Mouse (Mus musculus) hindbrain, embryonic 15.5 days (tissue): ENCODE data around the gene Minos1. TPM values are rescaled to one million over a fixed set of nuclear protein-coding genes. Genes with fewer than 3 reads are reported as not detected.

ENCODE experiments used
- ATAC-seq: fragments of 200-750 bp; cut with Nextera tagmentation; 2 replicates; pipeline ENCODE4 v1.8.0; 2017; ENCODE audit warnings: low read depth, moderate number of reproducible peaks, moderate TSS enrichment; ENCODE audit not compliant: low FRiP score
- H3K27ac ChIP-seq: fragments of 300-500 bp; sonication (generic); replicated peaks from 2 replicates; pipeline ENCODE4 v1.5.1; 2015; ENCODE audit warnings: mild to moderate bottlenecking, inconsistent platforms
- H3K27me3 ChIP-seq: fragments of 300-500 bp; sonication (generic); 2 replicates; pipeline ENCODE4 v1.6.1; 2015; ENCODE audit warnings: control low read depth, inconsistent platforms
- H3K36me3 ChIP-seq: fragments of 300-500 bp; sonication (generic); 2 replicates; pipeline ENCODE4 v1.6.1; 2015; ENCODE audit warnings: control low read depth, inconsistent platforms
- H3K4me1 ChIP-seq: fragments of 300-500 bp; sonication (generic); replicated peaks from 2 replicates; pipeline ENCODE4 v1.6.1; 2015; ENCODE audit warnings: control low read depth, inconsistent platforms
- H3K4me2 ChIP-seq: fragments of 300-500 bp; sonication (generic); 2 replicates; pipeline ENCODE4 v1.6.1; 2015; ENCODE audit warnings: moderate library complexity, mild to moderate bottlenecking, inconsistent platforms
- H3K4me3 ChIP-seq: fragments of 300-500 bp; sonication (generic); 2 replicates; pipeline ENCODE4 v1.5.1; 2015; ENCODE audit warnings: mild to moderate bottlenecking, inconsistent platforms
- H3K9ac ChIP-seq: fragments of 300-500 bp; sonication (generic); 2 replicates; pipeline ENCODE4 v1.6.1; 2015; ENCODE audit warnings: inconsistent platforms
- H3K9me3 ChIP-seq: fragments of 300-500 bp; sonication (generic); 2 replicates; pipeline ENCODE4 v1.6.1; 2016; ENCODE audit warnings: control low read depth, inconsistent platforms
- WGBS: fragments of 180-500 bp; shearing (Covaris S2); methylation state at CpG from one replicate; pipeline ENCODE4 v1.1.7; 2015; 5-methylcytosine and 5-hydroxymethylcytosine counted together
- polyA plus RNA-seq: library from polyadenylated mRNA; unstranded; fragments of >200 nt; fragmentation: Nextera tagmentation; extraction: Ambion mirVana; gene quantifications from 2 replicates; pipeline ENCODE4 v1.2.1, GENCODE M21; 2015

Gene Minos1
- polyA plus RNA-seq, 1 experiment from 2014 or later = 351 TPM

DNA sequence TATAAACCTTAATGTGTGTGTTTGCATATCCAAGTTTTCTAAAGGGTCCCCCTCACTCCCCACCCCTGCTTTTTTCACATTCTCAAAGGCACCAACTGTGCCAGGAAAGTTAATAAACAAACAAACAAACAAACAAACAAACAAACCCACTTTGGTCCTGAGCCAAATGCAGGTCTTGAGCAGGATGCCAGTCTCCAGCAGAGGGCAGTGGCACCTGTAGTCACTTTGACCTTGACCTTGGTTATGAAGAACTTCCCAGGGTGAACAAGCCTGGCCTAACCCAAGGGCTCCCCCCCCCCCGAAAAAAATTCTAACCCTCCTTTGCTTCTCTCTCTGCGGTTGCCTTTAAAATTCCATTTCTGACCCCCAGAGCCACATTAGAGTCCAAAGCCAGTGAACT is 9.4 kb upstream of the Minos1 start:
- Histone ChIP-seq H3K9me3 (no peaks in the 10 kb centered on the region), H3K9ac (no peak overlapping the region), H3K4me3 (no peak overlapping the region), H3K27me3 (no peaks in the 10 kb centered on the region), H3K27ac (no peak overlapping the region), H3K36me3 (no peaks in the 10 kb centered on the region), H3K4me2 (no peak overlapping the region), H3K4me1 (no peaks in the 10 kb centered on the region)
- 71% methylated on average over 2 of the region's 2 CpGs for WGBS
- no peak for ATAC-seq

GRCm38 (mm10) chr4:139136011-139136410 is 5.1 kb upstream of the Minos1 start:
- no peaks in the 10 kb centered on the region for H3K9me3 ChIP-seq
- no peak overlapping the region for H3K4me2 ChIP-seq
- H3K4me1 ChIP-seq = peaks cover 7% of the 10 kb centered on the region
- H3K4me3 ChIP-seq = no peak overlapping the region
- 87% methylated on average over 2 of the region's 2 CpGs for WGBS
- H3K27ac ChIP-seq = no peak overlapping the region
- H3K27me3 ChIP-seq = no peaks in the 10 kb centered on the region
- no peaks in the 10 kb centered on the region for H3K36me3 ChIP-seq
- ATAC-seq = no peak
- no peak overlapping the region for H3K9ac ChIP-seq

DNA sequence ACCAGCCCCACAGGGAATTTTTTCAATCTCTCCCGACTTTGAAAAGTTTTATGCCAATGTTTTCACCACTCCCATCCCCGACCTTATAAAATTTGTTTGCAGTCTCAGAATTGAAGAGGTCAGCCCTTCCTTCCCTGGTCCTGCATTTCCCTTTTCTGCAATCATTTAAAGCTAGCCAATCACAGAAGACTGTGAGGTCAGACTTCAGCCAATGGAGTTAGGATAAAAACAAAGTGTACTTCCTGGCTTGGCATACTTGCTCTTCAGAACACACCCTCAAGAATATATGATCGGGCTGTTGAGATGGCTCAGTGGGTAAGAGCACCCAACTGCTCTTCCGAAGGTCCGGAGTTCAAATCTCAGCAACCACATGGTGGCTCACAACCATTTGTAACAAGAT is 2.2 kb upstream of the Minos1 start:
- no peak overlapping the region for H3K4me3 ChIP-seq
- no peaks in the 10 kb centered on the region for H3K36me3 ChIP-seq
- H3K9ac ChIP-seq = no peak overlapping the region
- 84% methylated on average over 5 of the region's 5 CpGs for WGBS
- no peaks in the 10 kb centered on the region for H3K9me3 ChIP-seq
- no peak overlapping the region for H3K4me2 ChIP-seq
- H3K4me1 ChIP-seq = peaks cover 27% of the 10 kb centered on the region
- no peak for ATAC-seq
- H3K27ac ChIP-seq = no peak overlapping the region
- no peaks in the 10 kb centered on the region for H3K27me3 ChIP-seq

- no peaks in the 10 kb centered on the region for H3K9me3 ChIP-seq
- no peaks in the 10 kb centered on the region for H3K27me3 ChIP-seq
- peaks cover 28% of the 10 kb centered on the region for H3K4me1 ChIP-seq
- WGBS = 89% methylated on average over 14 of the region's 14 CpGs
- ATAC-seq = no peak
- peak overlapping the region; percentile 89 for H3K4me2 ChIP-seq
- no peaks in the 10 kb centered on the region for H3K36me3 ChIP-seq
- no peak overlapping the region for H3K9ac ChIP-seq
- peak overlapping the region; percentile 95 for H3K4me3 ChIP-seq
- H3K27ac ChIP-seq = no peak overlapping the region
Measured at GRCm38 (mm10) chr4:139131858-139132672, 1.2 kb upstream of the Minos1 start.

- H3K27ac ChIP-seq = peak overlapping the region; percentile 91
- H3K4me2 ChIP-seq = peak overlapping the region; percentile 89
- H3K27me3 ChIP-seq = no peaks in the 10 kb centered on the region
- WGBS = 2% methylated on average over 57 of the region's 57 CpGs
- peak overlapping the region; percentile 96 for H3K9ac ChIP-seq
- 0 out of 2 replicates have a peak, but pooled peaks have one; percentile 3 for ATAC-seq
- no peaks in the 10 kb centered on the region for H3K9me3 ChIP-seq
- no peaks in the 10 kb centered on the region for H3K36me3 ChIP-seq
- peaks cover 28% of the 10 kb centered on the region for H3K4me1 ChIP-seq
- peak overlapping the region; percentile 95 for H3K4me3 ChIP-seq
Measured at GRCm38 (mm10) chr4:139129806-139130700, 860 bp downstream of the Minos1 start.

DNA sequence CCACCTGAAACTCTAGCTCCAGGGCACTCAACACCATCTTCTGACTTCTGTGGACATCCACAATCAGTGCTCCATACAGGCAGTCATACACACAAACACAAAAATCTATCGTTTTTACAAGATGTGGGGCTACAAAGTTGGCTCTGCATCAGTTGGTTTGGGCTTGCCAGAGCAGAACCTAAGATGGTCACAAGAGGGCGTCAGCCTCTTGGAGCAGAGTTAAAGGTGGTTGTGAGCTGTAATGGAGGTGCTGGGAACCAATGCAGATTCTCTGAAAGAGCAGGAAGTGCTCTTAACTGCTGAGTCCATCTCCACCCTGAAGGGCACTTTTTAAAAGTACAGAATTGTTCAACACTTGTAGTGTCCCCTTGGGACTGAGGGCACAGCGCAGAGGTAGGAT is 4.4 kb downstream of the Minos1 start:
- Histone ChIP-seq H3K9ac (no peak overlapping the region), H3K27ac (no peak overlapping the region), H3K27me3 (no peaks in the 10 kb centered on the region), H3K4me3 (no peak overlapping the region), H3K9me3 (no peaks in the 10 kb centered on the region), H3K4me1 (peaks cover 22% of the 10 kb centered on the region), H3K4me2 (no peak overlapping the region), H3K36me3 (no peaks in the 10 kb centered on the region)
- ATAC-seq = no peak
- 92% methylated on average over 3 of the region's 3 CpGs for whole genome bisulfite sequencing

DNA sequence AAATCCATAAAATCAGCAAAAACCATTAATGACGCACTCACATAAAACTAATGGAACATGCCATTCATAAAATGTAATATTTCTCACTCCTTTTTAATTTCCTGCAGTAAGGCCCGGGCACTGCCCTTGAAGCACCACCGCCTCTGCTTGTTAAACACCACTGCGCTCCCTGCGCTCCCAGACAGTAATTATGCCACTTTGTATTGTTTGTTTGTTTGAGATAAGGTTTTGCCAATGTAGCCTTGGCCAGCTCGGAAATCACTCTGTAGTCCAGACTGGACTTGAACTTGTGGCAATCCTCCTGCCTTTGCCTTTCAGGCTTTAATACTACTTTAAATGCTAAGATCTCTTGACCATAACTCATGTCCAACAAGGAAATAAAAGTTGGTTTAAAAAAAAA is 6.0 kb downstream of the Minos1 start:
- Histone ChIP-seq H3K4me2 (no peak overlapping the region), H3K27me3 (no peaks in the 10 kb centered on the region), H3K4me1 (peaks cover 19% of the 10 kb centered on the region), H3K9ac (no peak overlapping the region), H3K9me3 (no peaks in the 10 kb centered on the region), H3K4me3 (no peak overlapping the region), H3K36me3 (no peaks in the 10 kb centered on the region), H3K27ac (no peak overlapping the region)
- no peak for ATAC-seq
- 92% methylated on average over 6 of the region's 6 CpGs for WGBS

GRCm38 (mm10) chr4:139122557-139122956 is 8.4 kb downstream of the Minos1 start:
- Histone ChIP-seq H3K9me3 (no peaks in the 10 kb centered on the region), H3K4me2 (no peak overlapping the region), H3K27ac (no peak overlapping the region), H3K9ac (no peak overlapping the region), H3K36me3 (no peaks in the 10 kb centered on the region), H3K27me3 (no peaks in the 10 kb centered on the region), H3K4me1 (no peaks in the 10 kb centered on the region; the same call in 1 of the 2 replicates), H3K4me3 (no peak overlapping the region)
- WGBS = 99% methylated on average over 4 of the region's 4 CpGs
- ATAC-seq = no peak

GRCm38 (mm10) chr4:139120998-139121397 is 9.9 kb downstream of the Minos1 start:
- no peak for ATAC-seq
- no peaks in the 10 kb centered on the region for H3K36me3 ChIP-seq
- no peak overlapping the region for H3K4me3 ChIP-seq
- WGBS = 81% methylated on average over 7 of the region's 7 CpGs
- H3K4me2 ChIP-seq = no peak overlapping the region
- H3K4me1 ChIP-seq = peaks cover 8% of the 10 kb centered on the region; the same call in 1 of the 2 replicates
- H3K9ac ChIP-seq = no peak overlapping the region
- H3K27me3 ChIP-seq = no peaks in the 10 kb centered on the region
- H3K9me3 ChIP-seq = no peaks in the 10 kb centered on the region
- no peak overlapping the region for H3K27ac ChIP-seq

DNA sequence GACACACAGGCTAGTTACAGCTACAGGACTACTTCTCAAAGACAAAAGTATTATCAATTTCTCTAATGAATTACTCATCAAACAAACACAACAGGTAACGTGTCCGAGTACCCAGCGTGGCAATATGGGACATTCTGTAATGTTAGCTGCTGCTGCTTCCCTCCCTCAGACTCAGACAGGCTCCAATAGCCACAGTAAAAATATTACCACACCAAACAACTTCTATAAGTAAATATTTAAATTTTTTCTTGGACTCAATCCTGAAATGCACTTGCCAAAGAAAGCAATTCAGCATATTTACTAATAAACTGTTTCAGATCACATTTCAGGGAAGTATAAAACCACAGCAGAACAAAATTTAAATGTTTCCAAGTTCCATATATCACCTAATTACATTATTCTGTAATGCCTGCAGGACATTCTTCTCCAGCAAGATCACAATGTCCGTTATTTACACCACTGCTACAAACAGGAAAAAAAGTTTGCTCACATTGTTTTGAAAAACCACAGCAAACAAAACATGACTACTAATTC is 10.6 kb downstream of the Minos1 start:
- Histone ChIP-seq H3K27me3 (no peaks in the 10 kb centered on the region), H3K4me3 (no peak overlapping the region), H3K9me3 (no peaks in the 10 kb centered on the region), H3K4me2 (no peak overlapping the region), H3K9ac (no peak overlapping the region), H3K27ac (no peak overlapping the region), H3K36me3 (no peaks in the 10 kb centered on the region), H3K4me1 (peaks cover 8% of the 10 kb centered on the region; the same call in 1 of the 2 replicates)
- ATAC-seq = no peak
- 87% methylated on average over 4 of the region's 4 CpGs for WGBS

GRCm38 (mm10) chr4:139116356-139117063 is 14.4 kb downstream of the Minos1 start:
- H3K36me3 ChIP-seq = no peaks in the 10 kb centered on the region
- no peak overlapping the region for H3K4me3 ChIP-seq
- no peak overlapping the region for H3K9ac ChIP-seq
- no peak overlapping the region for H3K4me2 ChIP-seq
- no peak for ATAC-seq
- no peaks in the 10 kb centered on the region for H3K27me3 ChIP-seq
- H3K9me3 ChIP-seq = no peaks in the 10 kb centered on the region
- H3K27ac ChIP-seq = no peak overlapping the region
- H3K4me1 ChIP-seq = peaks cover 10% of the 10 kb centered on the region
- WGBS = 81% methylated on average over 3 of the region's 3 CpGs
